Mouse (Mus musculus) limb, embryonic 13.5 days (tissue): ENCODE measurements around the gene Eif2b4. TPM values are rescaled to one million over a fixed set of nuclear protein-coding genes. Genes with fewer than 3 reads are reported as not detected.
"Not testable (repeated sequence)": the region's sequence is repeated elsewhere in the genome, so short reads cannot be mapped to it uniquely, and the experiment has no call there.

ENCODE experiments used
- ATAC-seq: fragments of 200-750 bp; cut with Nextera tagmentation; 2 replicates; pipeline ENCODE4 v1.8.0; 2017; ENCODE audit warnings: low read depth, moderate number of reproducible peaks, moderate TSS enrichment; ENCODE audit not compliant: low FRiP score
- H3K27ac ChIP-seq: fragments of 300-500 bp; sonication (generic); 2 replicates; pipeline ENCODE4 v1.5.1; 2015; ENCODE audit warnings: inconsistent platforms, mild to moderate bottlenecking, moderate library complexity
- H3K27me3 ChIP-seq: fragments of 300-500 bp; sonication (generic); 2 replicates; pipeline ENCODE4 v1.6.1; 2015; ENCODE audit warnings: mild to moderate bottlenecking, inconsistent platforms
- H3K36me3 ChIP-seq: fragments of 300-500 bp; sonication (generic); 2 replicates; pipeline ENCODE4 v1.6.1; 2015; ENCODE audit warnings: inconsistent platforms, mild to moderate bottlenecking, moderate library complexity
- H3K4me1 ChIP-seq: fragments of 300-500 bp; sonication (generic); 2 replicates; pipeline ENCODE4 v1.6.1; 2015; ENCODE audit warnings: inconsistent platforms
- H3K4me2 ChIP-seq: fragments of 300-500 bp; sonication (generic); replicated peaks from 2 replicates; pipeline ENCODE4 v1.6.1; 2015; ENCODE audit warnings: inconsistent platforms, mild to moderate bottlenecking, moderate library complexity
- H3K4me3 ChIP-seq: fragments of 300-500 bp; sonication (generic); 2 replicates; pipeline ENCODE4 v1.5.1; 2015; ENCODE audit warnings: moderate library complexity, mild to moderate bottlenecking, inconsistent platforms
- H3K9ac ChIP-seq: fragments of 300-500 bp; sonication (generic); 2 replicates; pipeline ENCODE4 v1.6.1; 2015; ENCODE audit warnings: mild to moderate bottlenecking, inconsistent platforms
- H3K9me3 ChIP-seq: fragments of 300-500 bp; sonication (generic); 2 replicates; pipeline ENCODE4 v1.6.1; 2016; ENCODE audit warnings: inconsistent platforms
- WGBS: fragments of 180-500 bp; shearing (Covaris S2); methylation state at CpG from one replicate; pipeline ENCODE4 v1.1.7; 2015; 5-methylcytosine and 5-hydroxymethylcytosine counted together
- polyA plus RNA-seq: library from polyadenylated mRNA; unstranded; fragments of >200 nt; fragmentation: Nextera tagmentation; extraction: Ambion mirVana; gene quantifications from 2 replicates; pipeline ENCODE4 v1.2.1, GENCODE M21; 2015

Eif2b4 gene
- polyA plus RNA-seq, 1 experiment from 2014 or later: 76.3 TPM

GRCm38 (mm10) chr5:31219070-31219469, 25.8 kb upstream of the Eif2b4 start:
- 0% methylated on average over 2 of the region's 2 CpGs for WGBS
- Histone ChIP-seq H3K4me2 (peak overlapping the region; percentile 76), H3K27ac (no peak overlapping the region; the same call in 1 of the 2 replicates), H3K9me3 (no peaks in the 10 kb centered on the region), H3K4me3 (peak overlapping the region; percentile 99), H3K27me3 (no peaks in the 10 kb centered on the region), H3K9ac (no peak overlapping the region), H3K36me3 (no peaks in the 10 kb centered on the region), H3K4me1 (peaks cover 9% of the 10 kb centered on the region)
- ATAC-seq: no peak

GRCm38 (mm10) chr5:31218294-31218693, 25.1 kb upstream of the Eif2b4 start:
- ATAC-seq: no peak
- H3K4me2 ChIP-seq: no peak overlapping the region
- no peak overlapping the region for H3K9ac ChIP-seq
- no peak overlapping the region for H3K27ac ChIP-seq
- no peaks in the 10 kb centered on the region for H3K27me3 ChIP-seq
- no peaks in the 10 kb centered on the region for H3K36me3 ChIP-seq
- 58% methylated on average over 7 of the region's 7 CpGs for WGBS
- no peak overlapping the region for H3K4me3 ChIP-seq
- no peaks in the 10 kb centered on the region for H3K9me3 ChIP-seq
- H3K4me1 ChIP-seq: peaks cover 9% of the 10 kb centered on the region

GRCm38 (mm10) chr5:31216554-31216953, 23.3 kb upstream of the Eif2b4 start:
- 90% methylated on average over 6 of the region's 6 CpGs for WGBS
- not testable (repeated sequence) for ATAC-seq, H3K27ac ChIP-seq, H3K36me3 ChIP-seq, H3K4me3 ChIP-seq, H3K4me2 ChIP-seq, H3K27me3 ChIP-seq, H3K9ac ChIP-seq, H3K9me3 ChIP-seq, H3K4me1 ChIP-seq

GRCm38 (mm10) chr5:31204421-31204820, 11.2 kb upstream of the Eif2b4 start:
- H3K27ac ChIP-seq: no peak overlapping the region
- H3K4me1 ChIP-seq: peaks cover 23% of the 10 kb centered on the region
- H3K27me3 ChIP-seq: no peaks in the 10 kb centered on the region
- H3K36me3 ChIP-seq: peaks cover 71% of the 10 kb centered on the region
- H3K4me3 ChIP-seq: no peak overlapping the region
- H3K4me2 ChIP-seq: no peak overlapping the region
- peaks cover 6% of the 10 kb centered on the region for H3K9me3 ChIP-seq
- no peak for ATAC-seq
- H3K9ac ChIP-seq: no peak overlapping the region
- WGBS: 92% methylated on average over 6 of the region's 6 CpGs

GRCm38 (mm10) chr5:31203866-31204265, 10.6 kb upstream of the Eif2b4 start:
- no peak overlapping the region for H3K9ac ChIP-seq
- 89% methylated on average over 2 of the region's 2 CpGs for WGBS
- H3K9me3 ChIP-seq: peaks cover 6% of the 10 kb centered on the region
- ATAC-seq: no peak
- no peaks in the 10 kb centered on the region for H3K27me3 ChIP-seq
- no peak overlapping the region for H3K4me3 ChIP-seq
- peaks cover 77% of the 10 kb centered on the region for H3K36me3 ChIP-seq
- no peak overlapping the region for H3K27ac ChIP-seq
- peaks cover 23% of the 10 kb centered on the region for H3K4me1 ChIP-seq
- no peak overlapping the region for H3K4me2 ChIP-seq

- peak overlapping the region; percentile 70; the same call in 1 of the 2 replicates for H3K27ac ChIP-seq
- H3K4me1 ChIP-seq: peaks cover 23% of the 10 kb centered on the region
- ATAC-seq: no peak
- H3K9me3 ChIP-seq: peaks cover 6% of the 10 kb centered on the region
- H3K36me3 ChIP-seq: peaks cover 81% of the 10 kb centered on the region
- H3K4me2 ChIP-seq: peak overlapping the region; percentile 75
- WGBS: 88% methylated on average over 7 of the region's 7 CpGs
- H3K4me3 ChIP-seq: peak overlapping the region; percentile 87
- H3K9ac ChIP-seq: peak overlapping the region; percentile 71
- H3K27me3 ChIP-seq: no peaks in the 10 kb centered on the region
Observed at GRCm38 (mm10) chr5:31202933-31203332, 9.7 kb upstream of the Eif2b4 start.

GRCm38 (mm10) chr5:31201742-31202590, 8.7 kb upstream of the Eif2b4 start, which contains the start of gene Zfp513:
TSS of gene Zfp513 (minus strand) at chr5:31202303.
- Histone ChIP-seq H3K36me3 (peaks cover 81% of the 10 kb centered on the region), H3K27me3 (no peaks in the 10 kb centered on the region), H3K27ac (peak within 1 kb of the TSS; percentile 73), H3K9me3 (peaks cover 6% of the 10 kb centered on the region), H3K4me1 (peaks cover 23% of the 10 kb centered on the region), H3K9ac (peak within 1 kb of the TSS; percentile 91), H3K4me2 (peak within 1 kb of the TSS; percentile 88), H3K4me3 (peak within 1 kb of the TSS; percentile 87)
- peak; percentile 99 for ATAC-seq
- WGBS: under 1% methylated on average over 53 of the region's 53 CpGs

- no peak for ATAC-seq
- H3K36me3 ChIP-seq: peaks cover 83% of the 10 kb centered on the region
- H3K4me2 ChIP-seq: peak overlapping the region; percentile 88
- H3K27me3 ChIP-seq: no peaks in the 10 kb centered on the region
- peaks cover 6% of the 10 kb centered on the region for H3K9me3 ChIP-seq
- peak overlapping the region; percentile 91 for H3K9ac ChIP-seq
- WGBS: 17% methylated on average over 13 of the region's 13 CpGs
- peak overlapping the region; percentile 73 for H3K27ac ChIP-seq
- H3K4me3 ChIP-seq: peak overlapping the region; percentile 87
- H3K4me1 ChIP-seq: peaks cover 23% of the 10 kb centered on the region
Observed at GRCm38 (mm10) chr5:31201042-31201741, 8.0 kb upstream of the Eif2b4 start.

GRCm38 (mm10) chr5:31200327-31200768, 7.1 kb upstream of the Eif2b4 start:
- peaks cover 23% of the 10 kb centered on the region for H3K4me1 ChIP-seq
- H3K36me3 ChIP-seq: peaks cover 83% of the 10 kb centered on the region
- WGBS: 88% methylated on average over 27 of the region's 27 CpGs
- no peak for ATAC-seq
- no peaks in the 10 kb centered on the region for H3K27me3 ChIP-seq
- H3K4me3 ChIP-seq: peak overlapping the region; percentile 87
- peaks cover 6% of the 10 kb centered on the region for H3K9me3 ChIP-seq
- H3K9ac ChIP-seq: peak overlapping the region; percentile 27
- H3K27ac ChIP-seq: no peak overlapping the region
- peak overlapping the region; percentile 88 for H3K4me2 ChIP-seq

GRCm38 (mm10) chr5:31199893-31200292, 6.7 kb upstream of the Eif2b4 start:
- H3K4me1 ChIP-seq: peaks cover 23% of the 10 kb centered on the region
- WGBS: 88% methylated on average over 9 of the region's 9 CpGs
- peak overlapping the region; percentile 27 for H3K9ac ChIP-seq
- H3K27ac ChIP-seq: no peak overlapping the region
- no peak for ATAC-seq
- peaks cover 6% of the 10 kb centered on the region for H3K9me3 ChIP-seq
- no peak overlapping the region for H3K4me2 ChIP-seq
- peak overlapping the region; percentile 87 for H3K4me3 ChIP-seq
- H3K36me3 ChIP-seq: peaks cover 83% of the 10 kb centered on the region
- H3K27me3 ChIP-seq: no peaks in the 10 kb centered on the region

GRCm38 (mm10) chr5:31199321-31199892, 6.2 kb upstream of the Eif2b4 start:
- Histone ChIP-seq H3K4me2 (no peak overlapping the region), H3K4me3 (no peak overlapping the region), H3K9ac (no peak overlapping the region), H3K9me3 (peaks cover 6% of the 10 kb centered on the region), H3K27me3 (no peaks in the 10 kb centered on the region), H3K36me3 (peaks cover 83% of the 10 kb centered on the region), H3K27ac (no peak overlapping the region), H3K4me1 (peaks cover 27% of the 10 kb centered on the region)
- 91% methylated on average over 19 of the region's 19 CpGs for WGBS
- ATAC-seq: no peak
